Mouse (Mus musculus) Patski (cell line): ENCODE results near the gene Vti1a. TPM values are rescaled to one million over a fixed set of nuclear protein-coding genes. Genes with fewer than 3 reads are reported as not detected.

Experiments used
- ATAC-seq: fragments of 100-300 bp; one replicate; pipeline ENCODE4 v1.8.0; 2021
- CTCF ChIA-PET: fragments of 350-600 bp; sonication (Branson Sonifier 250); formaldehyde crosslinking; loops from one replicate; lab custom pipeline; 2022; ENCODE audit warnings: inconsistent platforms; lab: Charles Lee
- POLR2A ChIA-PET: fragments of 350-600 bp; sonication (Branson Sonifier 250); formaldehyde crosslinking; loops from one replicate; lab custom pipeline; 2022; ENCODE audit warnings: antibody characterized with exemption, inconsistent platforms; lab: Charles Lee
- DNase-seq: peaks from one replicate; pipeline ENCODE4 v3.0.0-alpha.2; 2011; ENCODE audit warnings: low read depth, low spot score
- H3K27me3 ChIP-seq: fragments of 371-371 bp; one replicate; pipeline ENCODE4 v1.5.1; 2021
- CTCF ChIP-seq: fragments of 100-300 bp; IDR thresholded peaks from one replicate; pipeline ENCODE4 v1.5.1; 2021
- in situ Hi-C: fragments of 300-500 bp; cut with MboI; formaldehyde crosslinking; loops from 3 replicates; pipeline ENCODE4 v1.11.1; 2018; ENCODE audit warnings: low pct_unique_long_range_greater_than_20kb, mixed read lengths
- polyA plus RNA-seq: library from polyadenylated mRNA; unstranded; gene quantifications from one replicate; pipeline ENCODE4 v1.2.3, GENCODE M21; 2021

Vti1a gene
- polyA plus RNA-seq, 1 experiment from 2014 or later, result 41.4 TPM

GRCm38 (mm10) chr19:55585270-55586224 lies 269.5 kb downstream of the Vti1a start:
- ChIA-PET CTCF (interaction anchor here (0.9 to 1.4 kb wide), 2 partner anchors 10 to 12 kb away, joined by 3 to 6 read pairs; no protein-coding TSS in a partner anchor), POLR2A (interaction anchor here (0.6 to 1.2 kb wide), 3 partner anchors 9 to 94 kb away, joined by 3 read pairs; no protein-coding TSS in a partner anchor)
- TF ChIP-seq CTCF, result no peak
- in situ Hi-C loops, result no loop called here
- DNase-seq, result no peak
- no peak for ATAC-seq
- no peaks in the 10 kb centered on the region for H3K27me3 ChIP-seq

- CTCF ChIA-PET, result interaction anchor here (0.9 to 1.6 kb wide), 3 partner anchors 10 to 18 kb away, joined by 3 to 4 read pairs (median 3); no protein-coding TSS in a partner anchor
- no peak for ATAC-seq
- in situ Hi-C loops, result no loop called here
These were observed 271.7 kb downstream of the Vti1a start for GRCm38 (mm10) chr19:55587638-55588421.

GRCm38 (mm10) chr19:55588948-55589896 lies 273.1 kb downstream of the Vti1a start:
- ChIA-PET POLR2A (interaction anchor here (1.4 kb wide), 1 partner anchor 8 kb away, joined by 3 read pairs; no protein-coding TSS in a partner anchor), CTCF (interaction anchor here (1.4 kb wide), 1 partner anchor 13 kb away, joined by 3 read pairs; no protein-coding TSS in a partner anchor)
- ATAC-seq (no peak), DNase-seq (no peak)
- in situ Hi-C loops, result no loop called here
- TF ChIP-seq CTCF, result no peak
- no peaks in the 10 kb centered on the region for H3K27me3 ChIP-seq

More at GRCm38 (mm10) chr19:55587638-55588421, 271.7 kb downstream of the Vti1a start:
- no peaks in the 10 kb centered on the region for H3K27me3 ChIP-seq
- DNase-seq, result no peak
- no peak for TF ChIP-seq CTCF
- POLR2A ChIA-PET, result interaction anchor here (1.4 kb wide), 1 partner anchor 10 kb away, joined by 3 read pairs; no protein-coding TSS in a partner anchor

- in situ Hi-C loops, result no loop called here
- POLR2A ChIA-PET, result no interaction called here
- ATAC-seq (no peak), DNase-seq (no peak)
- TF ChIP-seq CTCF, result no peak
- no peaks in the 10 kb centered on the region for H3K27me3 ChIP-seq
- CTCF ChIA-PET, result interaction anchor here (1.0 to 3.5 kb wide), 3 partner anchors 12 to 49 kb away, joined by 4 to 9 read pairs (median 4); no protein-coding TSS in a partner anchor
These were observed 277.0 kb downstream of the Vti1a start for GRCm38 (mm10) chr19:55592876-55593691.

GRCm38 (mm10) chr19:55593729-55594444 lies 277.8 kb downstream of the Vti1a start:
- in situ Hi-C loops, result no loop called here
- H3K27me3 ChIP-seq, result no peaks in the 10 kb centered on the region
- DNase-seq, result no peak
- ATAC-seq, result no peak
- CTCF ChIA-PET, result interaction anchor here (1.0 to 3.5 kb wide), 4 partner anchors 12 to 49 kb away, joined by 4 to 9 read pairs (median 4); no protein-coding TSS in a partner anchor
- POLR2A ChIA-PET, result interaction anchor here (0.6 to 0.8 kb wide), 2 partner anchors 9 to 22 kb away, joined by 3 read pairs; no protein-coding TSS in a partner anchor
- TF ChIP-seq CTCF, result no peak

GRCm38 (mm10) chr19:55594451-55594850 lies 278.4 kb downstream of the Vti1a start:
- ChIA-PET CTCF (interaction anchor here (1.3 to 3.5 kb wide), 3 partner anchors 9 to 13 kb away, joined by 4 to 9 read pairs (median 6); no protein-coding TSS in a partner anchor), POLR2A (interaction anchor here (0.6 to 0.8 kb wide), 2 partner anchors 9 to 22 kb away, joined by 3 read pairs; no protein-coding TSS in a partner anchor)
- ATAC-seq (no peak), DNase-seq (no peak)
- in situ Hi-C loops, result no loop called here
- no peaks in the 10 kb centered on the region for H3K27me3 ChIP-seq
- TF ChIP-seq CTCF, result no peak

GRCm38 (mm10) chr19:55595945-55596649 lies 280.0 kb downstream of the Vti1a start:
- CTCF ChIA-PET, result interaction anchor here (1.1 to 3.5 kb wide), 3 partner anchors 10 to 299 kb away, joined by 3 to 9 read pairs (median 6); no protein-coding TSS in a partner anchor
- POLR2A ChIA-PET, result interaction anchor here (0.6 to 1.3 kb wide), 2 partner anchors 13 to 20 kb away, joined by 3 to 5 read pairs; no protein-coding TSS in a partner anchor
- in situ Hi-C loops, result no loop called here
- no peaks in the 10 kb centered on the region for H3K27me3 ChIP-seq
- TF ChIP-seq CTCF, result no peak
- ATAC-seq (no peak), DNase-seq (no peak)
